Mouse (Mus musculus) ES-Bruce4 (cell line): ENCODE measurements around the gene Lipe. TPM values are rescaled to one million over a fixed set of nuclear protein-coding genes. Genes with fewer than 3 reads are reported as not detected.

ENCODE experiments used
- H3K27ac ChIP-seq: 2 replicates; pipeline ENCODE4 v1.5.1; 2012; ENCODE audit warnings: low read length, inconsistent platforms; ENCODE audit not compliant: insufficient read depth
- H3K27me3 ChIP-seq: 2 replicates; pipeline ENCODE4 v1.6.1; 2012; ENCODE audit warnings: mild to moderate bottlenecking, low read length, inconsistent platforms; ENCODE audit not compliant: control insufficient read depth, poor library complexity, insufficient read depth, severe bottlenecking
- H3K36me3 ChIP-seq: 2 replicates; pipeline ENCODE4 v1.6.1; 2012; ENCODE audit warnings: inconsistent platforms, mild to moderate bottlenecking, low read length, moderate library complexity; ENCODE audit not compliant: control insufficient read depth, poor library complexity, insufficient read depth, severe bottlenecking
- H3K4me1 ChIP-seq: one replicate; pipeline ENCODE4 v1.8.1; 2011; ENCODE audit warnings: low read length; ENCODE audit not compliant: control insufficient read depth, insufficient read depth
- H3K4me3 ChIP-seq: 2 replicates; pipeline ENCODE4 v1.5.1; 2011; ENCODE audit warnings: low read depth, mild to moderate bottlenecking, low read length
- H3K9ac ChIP-seq: 2 replicates; pipeline ENCODE4 v1.6.1; 2012; ENCODE audit warnings: low read depth, mild to moderate bottlenecking, inconsistent platforms; ENCODE audit not compliant: poor library complexity, severe bottlenecking
- H3K9me3 ChIP-seq: replicated peaks from 2 replicates; pipeline ENCODE4 v1.6.1; 2012; ENCODE audit warnings: mild to moderate bottlenecking, low read length, inconsistent platforms; ENCODE audit not compliant: control insufficient read depth, poor library complexity, insufficient read depth, severe bottlenecking
- CTCF ChIP-seq: IDR thresholded peaks from one replicate; pipeline ENCODE4 v1.8.1; 2011; ENCODE audit warnings: low read depth, low read length
- EP300 ChIP-seq: IDR thresholded peaks from 2 replicates; pipeline ENCODE4 v1.6.1; 2011; ENCODE audit warnings: low read depth, low read length; ENCODE audit not compliant: insufficient read depth
- POLR2A ChIP-seq: IDR thresholded peaks from one replicate; pipeline ENCODE4 v1.8.1; 2011; ENCODE audit warnings: low read length; ENCODE audit not compliant: insufficient read depth
- polyA plus RNA-seq: library from polyadenylated mRNA; stranded (reverse); fragments of >200 nt; gene quantifications from 2 replicates; pipeline ENCODE4 v1.2.4, GENCODE M21; 2011; ENCODE audit warnings: low read depth; ENCODE audit not compliant: missing spikeins, insufficient read depth, insufficient read length

The Lipe gene
- polyA plus RNA-seq, 1 experiment = 18.0 TPM

DNA sequence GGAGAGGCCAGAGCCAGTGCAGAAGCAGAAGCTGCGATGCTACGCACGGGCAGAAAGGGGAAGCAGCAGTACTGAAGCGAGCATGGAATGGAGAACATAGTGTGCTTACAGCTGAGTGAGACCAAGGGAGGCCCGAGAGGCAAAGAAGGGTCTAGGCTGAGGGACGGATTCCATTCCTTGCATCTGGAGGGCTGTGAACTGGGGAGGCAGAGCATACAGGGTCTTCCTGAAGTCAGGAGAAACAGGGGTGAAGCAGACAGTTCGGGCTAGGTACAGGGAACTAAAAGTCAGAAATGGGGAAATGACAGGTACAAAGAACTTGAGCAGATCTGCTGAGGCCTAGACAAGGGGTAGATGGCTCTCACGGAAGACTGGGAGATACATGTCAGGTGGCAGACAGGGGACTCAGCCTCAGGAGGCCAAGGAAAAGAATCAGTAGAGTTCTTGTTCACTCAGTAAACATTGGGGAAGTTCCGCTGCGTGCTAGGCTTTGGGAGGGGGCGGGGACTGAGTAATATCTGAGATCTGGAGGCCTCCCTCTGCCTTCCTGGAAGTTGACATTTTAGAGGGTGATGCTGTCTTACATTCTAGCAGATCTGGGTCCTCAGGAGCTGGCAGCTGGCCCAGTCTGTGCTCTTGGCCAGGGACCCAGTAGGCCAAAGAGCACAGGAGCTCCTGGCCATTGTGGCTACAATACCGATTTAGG is 12.5 kb downstream of the Lipe start:
- Histone ChIP-seq H3K9ac (no peak overlapping the region), H3K27ac (no peak overlapping the region)

DNA sequence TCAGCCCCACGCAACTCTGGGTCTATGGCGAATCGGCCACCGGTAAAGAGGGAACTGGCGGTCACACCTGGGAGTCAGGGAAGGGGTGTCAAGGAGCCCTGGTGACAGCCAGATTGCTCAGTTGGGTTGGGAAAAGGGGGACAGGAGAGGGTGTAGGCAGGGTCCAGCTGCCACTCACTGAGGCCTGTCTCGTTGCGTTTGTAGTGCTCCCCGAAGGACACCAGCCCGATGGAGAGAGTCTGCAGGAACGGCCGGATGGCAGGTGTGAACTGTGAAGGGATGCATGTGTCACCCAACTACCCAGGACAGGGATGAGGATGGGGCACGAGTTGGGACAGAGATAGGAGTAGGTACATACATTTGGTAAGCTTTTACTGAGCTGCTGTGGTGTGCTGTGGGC is 13.3 kb downstream of the Lipe start:
- TF ChIP-seq POLR2A (no peak), CTCF (no peak), EP300 (no peak)
- Histone ChIP-seq H3K4me3 (no peak overlapping the region), H3K27ac (no peak overlapping the region), H3K9ac (no peak overlapping the region), H3K9me3 (no peaks in the 10 kb centered on the region), H3K27me3 (no peaks in the 10 kb centered on the region), H3K36me3 (no peaks in the 10 kb centered on the region), H3K4me1 (no peaks in the 10 kb centered on the region)

More for the DNA sequence above, 12.5 kb downstream of the Lipe start:
- Histone ChIP-seq H3K36me3 (no peaks in the 10 kb centered on the region), H3K9me3 (no peaks in the 10 kb centered on the region), H3K27me3 (no peaks in the 10 kb centered on the region), H3K4me1 (no peaks in the 10 kb centered on the region), H3K4me3 (no peak overlapping the region)
- TF ChIP-seq EP300 (no peak), POLR2A (no peak), CTCF (no peak)

DNA sequence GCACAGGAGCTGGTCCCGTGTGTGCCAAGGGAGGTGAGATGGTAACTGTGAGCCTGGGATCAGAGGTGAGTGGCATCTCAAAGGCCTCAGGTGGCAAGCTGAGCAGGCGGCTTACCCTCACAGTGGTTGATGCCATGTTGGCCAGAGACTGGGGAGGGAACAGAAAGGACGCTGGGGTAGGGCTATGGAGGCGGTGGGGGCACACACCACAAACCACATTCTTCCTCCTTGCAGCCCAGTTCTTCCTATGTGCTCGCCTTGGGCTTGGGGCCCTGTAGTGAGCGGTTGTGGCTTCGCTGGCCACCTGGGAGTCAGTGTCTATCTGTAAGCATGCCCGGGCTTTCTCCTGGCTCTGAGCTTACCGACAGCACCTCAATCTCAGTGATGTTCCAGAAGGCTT is 13.7 kb downstream of the Lipe start:
- TF ChIP-seq CTCF = no peak
- TF ChIP-seq POLR2A = no peak
- TF ChIP-seq EP300 = no peak
- H3K9me3 ChIP-seq = no peaks in the 10 kb centered on the region
- no peaks in the 10 kb centered on the region for H3K27me3 ChIP-seq
- no peak overlapping the region for H3K27ac ChIP-seq
- H3K4me1 ChIP-seq = no peaks in the 10 kb centered on the region
- H3K4me3 ChIP-seq = no peak overlapping the region
- no peaks in the 10 kb centered on the region for H3K36me3 ChIP-seq
- no peak overlapping the region for H3K9ac ChIP-seq

DNA sequence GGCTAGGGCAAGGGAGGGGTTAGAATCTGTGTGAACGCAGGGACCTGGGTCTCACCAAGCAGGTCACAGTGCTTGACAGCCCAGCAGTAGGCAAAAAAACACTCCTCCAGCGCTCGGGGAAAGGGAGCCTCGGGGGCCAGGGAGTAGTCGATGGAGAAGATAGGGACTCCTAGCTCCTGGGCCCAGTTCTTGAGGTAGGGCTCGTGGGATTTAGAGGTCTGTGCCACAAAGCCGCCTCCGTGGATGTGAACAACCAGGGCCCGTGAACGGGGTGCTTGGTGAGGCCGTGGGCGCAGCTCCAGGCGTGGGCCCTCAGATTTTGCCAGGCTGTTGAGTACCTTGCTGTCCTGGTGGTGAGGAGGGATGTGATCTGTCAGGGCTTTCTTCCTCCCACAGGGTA is 14.2 kb downstream of the Lipe start:
- H3K9ac ChIP-seq = no peak overlapping the region
- no peak overlapping the region for H3K27ac ChIP-seq
- no peaks in the 10 kb centered on the region for H3K36me3 ChIP-seq
- H3K9me3 ChIP-seq = no peaks in the 10 kb centered on the region
- no peaks in the 10 kb centered on the region for H3K4me1 ChIP-seq
- no peak for TF ChIP-seq EP300
- no peak for TF ChIP-seq POLR2A
- no peak for TF ChIP-seq CTCF
- H3K27me3 ChIP-seq = no peaks in the 10 kb centered on the region
- no peak overlapping the region for H3K4me3 ChIP-seq

DNA sequence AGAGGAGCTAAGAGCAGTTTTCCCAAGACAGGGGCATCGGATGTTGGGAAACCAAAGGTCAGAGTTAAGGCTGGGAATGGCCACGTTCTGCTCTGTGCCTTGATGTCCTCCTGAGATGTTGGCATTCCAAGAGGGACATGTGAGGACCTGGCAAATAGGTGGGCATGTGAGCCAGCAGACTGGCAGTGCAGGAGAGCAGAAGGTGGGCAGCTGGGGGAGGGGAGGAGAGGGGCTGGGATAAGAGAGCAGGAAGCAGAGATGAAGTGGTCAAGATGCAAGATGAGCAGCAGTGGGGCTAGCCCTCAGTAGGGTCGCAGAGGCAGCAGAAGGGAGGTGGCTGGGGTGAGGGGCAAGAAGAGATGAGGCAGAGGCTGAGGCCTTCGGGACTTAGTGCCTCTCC is 14.6 kb downstream of the Lipe start:
- Histone ChIP-seq H3K4me1 (no peaks in the 10 kb centered on the region), H3K9me3 (no peaks in the 10 kb centered on the region), H3K27ac (no peak overlapping the region), H3K4me3 (no peak overlapping the region), H3K9ac (no peak overlapping the region), H3K27me3 (no peaks in the 10 kb centered on the region), H3K36me3 (no peaks in the 10 kb centered on the region)
- no peak for TF ChIP-seq CTCF
- TF ChIP-seq POLR2A = no peak
- no peak for TF ChIP-seq EP300

DNA sequence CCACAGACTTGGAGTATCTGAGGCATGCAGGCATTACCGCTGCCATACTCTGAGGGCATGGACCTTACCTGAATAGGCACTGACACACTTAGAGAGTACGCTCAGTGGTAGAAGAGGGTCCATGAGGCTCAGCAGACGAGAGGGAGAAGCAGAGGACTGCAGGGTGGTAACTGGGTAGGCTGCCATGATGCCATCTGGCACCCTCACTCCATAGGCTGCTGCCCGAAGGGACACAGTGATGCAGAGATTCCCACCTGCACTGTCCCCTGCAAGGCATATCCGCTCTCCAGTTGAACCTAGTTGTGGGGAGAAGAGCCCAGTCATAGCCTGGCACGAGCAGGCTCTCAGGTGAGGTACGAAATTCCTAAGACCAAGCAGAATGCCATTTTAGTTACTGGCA is 15.1 kb downstream of the Lipe start:
- H3K36me3 ChIP-seq = no peaks in the 10 kb centered on the region

More for the DNA sequence above, 15.1 kb downstream of the Lipe start:
- Histone ChIP-seq H3K27me3 (no peaks in the 10 kb centered on the region), H3K9me3 (no peaks in the 10 kb centered on the region), H3K4me1 (no peaks in the 10 kb centered on the region), H3K27ac (no peak overlapping the region), H3K9ac (no peak overlapping the region), H3K4me3 (no peak overlapping the region)
- TF ChIP-seq POLR2A = no peak
- TF ChIP-seq EP300 = no peak
- no peak for TF ChIP-seq CTCF
